Mouse (Mus musculus) right cerebral cortex, postnatal 14 days (tissue): ENCODE results near the gene Tas2r103.

ENCODE experiments used
- DNase-seq: peaks from one replicate; pipeline ENCODE4 v3.0.0; 2022

Gene Tas2r103

DNA sequence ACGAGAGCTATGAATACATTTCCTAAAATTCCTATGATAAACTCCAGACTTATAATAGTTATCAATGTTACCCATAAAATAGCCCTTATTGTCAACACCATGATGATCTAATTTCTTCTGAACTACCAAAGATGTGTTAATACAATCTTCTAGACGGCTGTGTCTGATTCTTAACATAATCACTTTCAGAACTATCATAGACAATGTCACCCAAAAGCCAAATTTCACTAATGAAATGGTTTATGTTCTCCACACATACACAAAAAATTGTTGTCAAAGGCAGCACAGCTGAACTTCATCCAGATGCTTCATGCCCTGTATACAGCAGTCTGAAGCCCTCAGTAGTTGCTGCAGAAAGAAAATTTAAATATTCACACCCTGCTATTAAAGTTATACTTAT is at the start of gene Tas2r103:
Tas2r103 (minus strand) TSS at position 101 of the 400 bp plus-strand sequence.
- DNase-seq: no peak

GRCm38 (mm10) chr6:133055716-133056115 is 18.8 kb upstream of the Tas2r103 start, which contains the start of gene Tas2r140:
Gene Tas2r140, minus strand, starts transcription at chr6:133055816.
- no peak for DNase-seq
